Mouse (Mus musculus): ENCODE data around the gene Slc9a5. TPM values are rescaled to one million over a fixed set of nuclear protein-coding genes. Genes with fewer than 3 reads are reported as not detected.

Gene Slc9a5
- polyA plus RNA-seq, 1 experiment: 33.5 TPM

DNA sequence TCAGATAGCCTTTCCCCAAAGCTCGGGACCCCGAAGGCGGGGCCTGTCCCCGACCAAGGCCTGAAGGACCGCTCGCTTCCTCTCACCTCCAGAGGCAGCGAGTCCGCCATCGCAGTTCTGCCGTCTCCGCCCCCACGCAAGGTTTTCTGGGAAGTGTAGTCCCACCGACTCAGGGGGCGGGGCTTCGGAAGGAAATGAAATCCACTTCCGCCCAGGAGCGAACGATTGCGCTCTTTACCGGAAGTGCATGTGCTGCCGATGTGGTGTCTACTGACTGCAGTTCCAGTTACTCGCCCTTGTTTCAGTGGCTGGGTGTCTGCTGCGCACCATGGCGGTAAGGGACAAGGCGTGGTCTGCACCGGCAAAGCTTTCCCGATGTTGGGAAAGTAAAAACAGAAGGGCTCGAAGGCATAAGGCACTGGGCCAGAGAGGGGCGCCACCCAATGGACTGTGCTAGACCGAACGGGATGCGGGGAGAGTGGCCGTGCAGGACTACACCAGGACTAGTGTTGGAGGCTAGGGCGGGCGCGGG is 22.4 kb upstream of the Slc9a5 start, which contains the start of the genes Lrrc29 and Tmem208:
TSS of gene Lrrc29 (minus strand) at position 138 of the 532 bp plus-strand sequence.
TSS of gene Tmem208 (plus strand) at position 214 of the 532 bp plus-strand sequence.
- Histone ChIP-seq H3K27me3 (ENCODE audit: control insufficient read depth, insufficient read depth, low read length) (no peaks in the 10 kb centered on the region), H3K4me1 (ENCODE audit: control insufficient read depth, insufficient read depth, low read length) (peaks cover 6% of the 10 kb centered on the region), H3K4me3 (ENCODE audit: control insufficient read depth, low read depth, low read length) (peak within 1 kb of the TSS; percentile 89), H3K36me3 (ENCODE audit: control insufficient read depth, insufficient read depth, low read length) (no peaks in the 10 kb centered on the region; the same call in 1 of the 2 replicates), H3K27ac (ENCODE audit: control insufficient read depth, insufficient read depth, low read depth, low read length) (peak within 1 kb of the TSS; percentile 91)
- peak; percentile 96 for TF ChIP-seq POLR2A (IDR thresholded peaks at IDR 0.05; ENCODE audit: control insufficient read depth, low read depth, low read length)
- TF ChIP-seq CTCF (IDR thresholded peaks at IDR 0.05; ENCODE audit: control insufficient read depth, insufficient read depth, insufficient replicate concordance, low read depth, low read length): no peak

DNA sequence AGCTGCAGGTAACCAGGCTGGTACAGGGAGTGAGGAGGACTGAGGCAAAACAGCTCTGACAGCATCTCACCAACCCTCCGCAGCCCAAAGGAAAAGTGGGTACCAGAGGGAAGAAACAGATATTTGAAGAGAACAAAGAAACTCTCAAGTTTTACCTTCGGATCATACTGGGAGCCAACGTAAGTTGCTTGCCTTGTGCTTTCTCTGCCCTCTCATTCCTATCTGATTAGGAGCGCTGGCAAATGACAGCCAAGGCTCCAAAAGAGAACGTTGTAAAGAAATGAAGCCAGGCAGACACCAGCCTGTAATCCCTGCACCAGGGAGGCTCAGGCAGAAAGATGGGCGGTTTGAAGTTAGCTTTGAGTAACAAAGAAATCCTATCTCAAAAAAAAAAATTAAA is 21.7 kb upstream of the Slc9a5 start:
- Histone ChIP-seq H3K27ac (ENCODE audit: control insufficient read depth, insufficient read depth, low read depth, low read length) (peak overlapping the region; percentile 55; the same call in 1 of the 2 replicates), H3K4me3 (ENCODE audit: control insufficient read depth, low read depth, low read length) (peak overlapping the region; percentile 89), H3K4me1 (ENCODE audit: control insufficient read depth, insufficient read depth, low read length) (peaks cover 6% of the 10 kb centered on the region), H3K36me3 (ENCODE audit: control insufficient read depth, insufficient read depth, low read length) (no peaks in the 10 kb centered on the region; the same call in 1 of the 2 replicates), H3K27me3 (ENCODE audit: control insufficient read depth, insufficient read depth, low read length) (no peaks in the 10 kb centered on the region)
- no peak for TF ChIP-seq CTCF (IDR thresholded peaks at IDR 0.05; ENCODE audit: control insufficient read depth, insufficient read depth, insufficient replicate concordance, low read depth, low read length)

- no peaks in the 10 kb centered on the region for H3K27me3 ChIP-seq (ENCODE audit: control insufficient read depth, insufficient read depth, low read length)
- TF ChIP-seq CTCF (IDR thresholded peaks at IDR 0.05; ENCODE audit: control insufficient read depth, insufficient read depth, insufficient replicate concordance, low read depth, low read length) (no peak), POLR2A (IDR thresholded peaks at IDR 0.05; ENCODE audit: control insufficient read depth, low read depth, low read length) (no peak)
- H3K36me3 ChIP-seq (ENCODE audit: control insufficient read depth, insufficient read depth, low read length): no peaks in the 10 kb centered on the region; the same call in 1 of the 2 replicates
- H3K4me3 ChIP-seq (ENCODE audit: control insufficient read depth, low read depth, low read length): no peak overlapping the region
- peaks cover 6% of the 10 kb centered on the region for H3K4me1 ChIP-seq (ENCODE audit: control insufficient read depth, insufficient read depth, low read length)
- no peak overlapping the region for H3K27ac ChIP-seq (ENCODE audit: control insufficient read depth, insufficient read depth, low read depth, low read length)
Measured at GRCm38 (mm10) chr8:105330325-105330724, 18.3 kb upstream of the Slc9a5 start.

GRCm38 (mm10) chr8:105331469-105331868 is 17.2 kb upstream of the Slc9a5 start:
- Histone ChIP-seq H3K36me3 (ENCODE audit: control insufficient read depth, insufficient read depth, low read length) (no peaks in the 10 kb centered on the region; the same call in 1 of the 2 replicates), H3K27ac (ENCODE audit: control insufficient read depth, insufficient read depth, low read depth, low read length) (no peak overlapping the region), H3K4me1 (ENCODE audit: control insufficient read depth, insufficient read depth, low read length) (peaks cover 7% of the 10 kb centered on the region), H3K4me3 (ENCODE audit: control insufficient read depth, low read depth, low read length) (no peak overlapping the region), H3K27me3 (ENCODE audit: control insufficient read depth, insufficient read depth, low read length) (no peaks in the 10 kb centered on the region)
- TF ChIP-seq POLR2A (IDR thresholded peaks at IDR 0.05; ENCODE audit: control insufficient read depth, low read depth, low read length) (no peak), CTCF (IDR thresholded peaks at IDR 0.05; ENCODE audit: control insufficient read depth, insufficient read depth, insufficient replicate concordance, low read depth, low read length) (no peak)

GRCm38 (mm10) chr8:105331931-105332330 is 16.7 kb upstream of the Slc9a5 start:
- TF ChIP-seq POLR2A (IDR thresholded peaks at IDR 0.05; ENCODE audit: control insufficient read depth, low read depth, low read length): no peak
- TF ChIP-seq CTCF (IDR thresholded peaks at IDR 0.05; ENCODE audit: control insufficient read depth, insufficient read depth, insufficient replicate concordance, low read depth, low read length): no peak
- H3K4me1 ChIP-seq (ENCODE audit: control insufficient read depth, insufficient read depth, low read length): peaks cover 7% of the 10 kb centered on the region
- H3K4me3 ChIP-seq (ENCODE audit: control insufficient read depth, low read depth, low read length): no peak overlapping the region
- no peaks in the 10 kb centered on the region for H3K27me3 ChIP-seq (ENCODE audit: control insufficient read depth, insufficient read depth, low read length)
- no peak overlapping the region for H3K27ac ChIP-seq (ENCODE audit: control insufficient read depth, insufficient read depth, low read depth, low read length)
- no peaks in the 10 kb centered on the region; the same call in 1 of the 2 replicates for H3K36me3 ChIP-seq (ENCODE audit: control insufficient read depth, insufficient read depth, low read length)

DNA sequence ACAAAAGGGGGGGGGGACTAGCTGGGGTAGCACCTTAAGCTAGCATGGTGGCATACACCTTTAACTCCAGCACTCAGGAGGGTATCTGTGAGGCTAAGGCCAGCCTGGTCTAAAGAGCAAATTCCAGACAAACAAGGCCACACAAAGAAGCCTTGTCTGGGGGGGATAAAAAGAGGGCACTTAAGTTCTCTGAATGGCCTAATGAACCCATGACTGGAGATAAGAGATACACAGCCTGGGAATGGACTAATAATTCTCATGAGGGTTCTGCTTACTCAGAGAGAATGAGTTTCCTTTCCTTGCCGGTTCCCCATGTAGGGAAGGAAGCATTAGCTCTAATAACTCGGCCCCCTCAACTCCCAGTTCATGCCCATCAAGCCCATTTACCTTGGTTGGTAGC is 16.1 kb upstream of the Slc9a5 start:
- Histone ChIP-seq H3K4me3 (ENCODE audit: control insufficient read depth, low read depth, low read length) (no peak overlapping the region), H3K27me3 (ENCODE audit: control insufficient read depth, insufficient read depth, low read length) (no peaks in the 10 kb centered on the region), H3K36me3 (ENCODE audit: control insufficient read depth, insufficient read depth, low read length) (peaks cover 1% of the 10 kb centered on the region), H3K27ac (ENCODE audit: control insufficient read depth, insufficient read depth, low read depth, low read length) (no peak overlapping the region), H3K4me1 (ENCODE audit: control insufficient read depth, insufficient read depth, low read length) (peaks cover 11% of the 10 kb centered on the region)
- TF ChIP-seq CTCF (IDR thresholded peaks at IDR 0.05; ENCODE audit: control insufficient read depth, insufficient read depth, insufficient replicate concordance, low read depth, low read length) (no peak), POLR2A (IDR thresholded peaks at IDR 0.05; ENCODE audit: control insufficient read depth, low read depth, low read length) (no peak)

GRCm38 (mm10) chr8:105336373-105337130 is 12.1 kb upstream of the Slc9a5 start:
- TF ChIP-seq POLR2A (IDR thresholded peaks at IDR 0.05; ENCODE audit: control insufficient read depth, low read depth, low read length) (no peak), CTCF (IDR thresholded peaks at IDR 0.05; ENCODE audit: control insufficient read depth, insufficient read depth, insufficient replicate concordance, low read depth, low read length) (no peak)
- Histone ChIP-seq H3K27me3 (ENCODE audit: control insufficient read depth, insufficient read depth, low read length) (no peaks in the 10 kb centered on the region), H3K4me3 (ENCODE audit: control insufficient read depth, low read depth, low read length) (peak overlapping the region; percentile 77), H3K36me3 (ENCODE audit: control insufficient read depth, insufficient read depth, low read length) (peaks cover 1% of the 10 kb centered on the region; the same call in 1 of the 2 replicates), H3K27ac (ENCODE audit: control insufficient read depth, insufficient read depth, low read depth, low read length) (no peak overlapping the region), H3K4me1 (ENCODE audit: control insufficient read depth, insufficient read depth, low read length) (peaks cover 16% of the 10 kb centered on the region)
